Comparison of ENCODE assay signal across 23 mouse cellular contexts in the genomic region with DNA sequence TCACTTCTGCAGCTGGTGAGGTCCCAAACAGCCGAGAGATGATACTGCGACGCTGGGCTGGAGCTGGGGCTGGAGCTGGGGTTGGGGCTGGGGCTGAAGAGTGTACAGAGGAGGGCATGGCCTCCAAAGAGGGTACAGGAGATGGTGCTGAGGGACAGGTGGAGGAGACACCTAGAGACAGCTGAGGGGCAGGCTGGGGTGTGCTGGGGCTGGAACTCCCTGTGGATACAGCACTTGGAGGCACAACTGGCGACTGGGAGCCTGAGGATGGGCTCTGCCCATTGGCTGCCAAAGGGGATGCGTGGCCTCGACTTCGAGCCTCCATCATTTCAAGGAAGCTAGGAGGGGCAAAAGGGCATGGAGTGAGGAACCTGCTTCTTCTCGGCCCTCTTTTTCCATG. TPM values are rescaled to one million over a fixed set of nuclear protein-coding genes. Genes with fewer than 3 reads are reported as not detected.
"Had no signal": no experiment of that assay in that cellular context is flagged by ENCODE, and none has a peak within 500 bp of the region (broad histone marks: within the 10 kb centered on the region; RNA-seq: fewer than 3 reads in every experiment).

No protein-coding gene starts in this region.

- H3K9ac ChIP-seq: forebrain, postnatal 0 days; heart, embryonic 13.5 days; heart, embryonic 15.5 days; hindbrain, embryonic 13.5 days; hindbrain, embryonic 15.5 days; kidney, embryonic 15.5 days; limb, embryonic 13.5 days; limb, embryonic 15.5 days had no signal

- DNase-seq: forebrain, postnatal 0 days; gastrocnemius, postnatal 14 days; gastrocnemius, postnatal 36 days; heart, adult 18-20 months; heart, postnatal 10 days; kidney, adult 11 months; kidney, adult 2 months; kidney, postnatal 14 days; layer of hippocampus, postnatal 36 days; left cerebral cortex, postnatal 4 days had no signal

- H3K4me2 ChIP-seq: heart, embryonic 13.5 days; heart, embryonic 15.5 days; hindbrain, embryonic 13.5 days; hindbrain, embryonic 15.5 days; kidney, embryonic 15.5 days; limb, embryonic 13.5 days; limb, embryonic 15.5 days had no signal

- H3K27me3 ChIP-seq: heart, embryonic 13.5 days; heart, embryonic 15.5 days; hindbrain, embryonic 13.5 days; hindbrain, embryonic 15.5 days; kidney, embryonic 15.5 days; limb, embryonic 13.5 days; limb, embryonic 15.5 days had no signal

- H3K9me3 ChIP-seq: heart, embryonic 10.5 days; heart, embryonic 13.5 days; heart, embryonic 15.5 days; hindbrain, embryonic 13.5 days; hindbrain, embryonic 15.5 days; kidney, embryonic 15.5 days; limb, embryonic 13.5 days; limb, embryonic 15.5 days had no signal

- H3K27ac ChIP-seq: heart, embryonic 10.5 days; heart, embryonic 13.5 days; heart, embryonic 15.5 days; hindbrain, embryonic 13.5 days; hindbrain, embryonic 15.5 days; hindbrain, postnatal 0 days; kidney, embryonic 15.5 days; kidney, postnatal 0 days; limb, embryonic 13.5 days; limb, embryonic 15.5 days had no signal

- ATAC-seq: forebrain, postnatal 0 days; hindbrain, postnatal 0 days; intestine, embryonic 16.5 days had no signal

- H3K4me3 ChIP-seq: heart, embryonic 10.5 days; heart, embryonic 13.5 days; heart, embryonic 15.5 days; hindbrain, embryonic 13.5 days; hindbrain, embryonic 15.5 days; kidney, embryonic 15.5 days; limb, embryonic 13.5 days; limb, embryonic 15.5 days had no signal

RNA-seq across cellular contexts. Expression of a gene that starts 5.7 kb away (rescaled TPM):
- total RNA-seq: gastrocnemius, adult 18-20 months; gastrocnemius, postnatal 36 days; liver, adult 2 months had no signal
